Mouse (Mus musculus) stomach, embryonic 16.5 days (tissue): Measurements from ENCODE around the gene Iqsec1. TPM values are rescaled to one million over a fixed set of nuclear protein-coding genes. Genes with fewer than 3 reads are reported as not detected.
A peak's percentile ranks its signal among the peaks of the same experiment; 100 is the strongest.

Experiments used
- ATAC-seq: fragments of 200-750 bp; cut with Nextera tagmentation; 2 replicates; pipeline ENCODE4 v1.8.0; 2017; ENCODE audit warnings: moderate number of reproducible peaks, moderate TSS enrichment; ENCODE audit not compliant: insufficient read depth, low FRiP score
- H3K27ac ChIP-seq: fragments of 300-500 bp; sonication (generic); 2 replicates; pipeline ENCODE4 v1.5.1; 2014; ENCODE audit warnings: low read length
- H3K27me3 ChIP-seq: fragments of 300-500 bp; sonication (generic); 2 replicates; pipeline ENCODE4 v1.6.1; 2014; ENCODE audit warnings: low read length, control low read depth, mixed read lengths; ENCODE audit not compliant: control insufficient read depth, insufficient read depth
- H3K36me3 ChIP-seq: fragments of 300-500 bp; sonication (generic); 2 replicates; pipeline ENCODE4 v1.6.1; 2014; ENCODE audit warnings: low read length; ENCODE audit not compliant: control insufficient read depth, insufficient read depth
- H3K4me1 ChIP-seq: fragments of 300-500 bp; sonication (generic); 2 replicates; pipeline ENCODE4 v1.6.1; 2014; ENCODE audit warnings: low read length, control low read depth, mixed read lengths; ENCODE audit not compliant: control insufficient read depth, insufficient read depth
- H3K4me2 ChIP-seq: fragments of 300-500 bp; sonication (generic); 2 replicates; pipeline ENCODE4 v1.6.1; 2014; ENCODE audit warnings: low read depth, low read length, mixed read lengths
- H3K4me3 ChIP-seq: fragments of 300-500 bp; sonication (generic); replicated peaks from 2 replicates; pipeline ENCODE4 v1.5.1; 2014; ENCODE audit warnings: mild to moderate bottlenecking, low read length
- H3K9ac ChIP-seq: fragments of 300-500 bp; sonication (generic); 2 replicates; pipeline ENCODE4 v1.6.1; 2014; ENCODE audit warnings: low read length
- H3K9me3 ChIP-seq: fragments of 300-500 bp; sonication (generic); replicated peaks from 2 replicates; pipeline ENCODE4 v1.6.1; 2016; ENCODE audit warnings: low read length, control low read depth; ENCODE audit not compliant: control insufficient read depth
- WGBS: fragments of 180-500 bp; shearing (Covaris S2); extraction: QIAGEN DNeasy Blood & Tissue Kit; methylation state at CpG from one replicate; pipeline ENCODE4 v1.1.7; 2014; 5-methylcytosine and 5-hydroxymethylcytosine counted together
- polyA plus RNA-seq: library from polyadenylated mRNA; unstranded; fragments of >200 nt; fragmentation: Nextera tagmentation; extraction: Ambion mirVana; gene quantifications from 2 replicates; pipeline ENCODE4 v1.2.1, GENCODE M21; 2015

Gene Iqsec1
- polyA plus RNA-seq, 1 experiment from 2014 or later = 8.3 TPM

GRCm38 (mm10) chr6:90816551-90816950, 171.9 kb downstream of the Iqsec1 start:
- no peaks in the 10 kb centered on the region for H3K4me1 ChIP-seq
- no peaks in the 10 kb centered on the region for H3K36me3 ChIP-seq
- no peak for ATAC-seq
- H3K27ac ChIP-seq = no peak overlapping the region
- H3K4me2 ChIP-seq = no peak overlapping the region
- H3K9me3 ChIP-seq = no peaks in the 10 kb centered on the region
- 78% methylated on average over 3 of the region's 3 CpGs for WGBS
- no peaks in the 10 kb centered on the region for H3K27me3 ChIP-seq
- H3K9ac ChIP-seq = no peak overlapping the region
- no peak overlapping the region for H3K4me3 ChIP-seq

DNA sequence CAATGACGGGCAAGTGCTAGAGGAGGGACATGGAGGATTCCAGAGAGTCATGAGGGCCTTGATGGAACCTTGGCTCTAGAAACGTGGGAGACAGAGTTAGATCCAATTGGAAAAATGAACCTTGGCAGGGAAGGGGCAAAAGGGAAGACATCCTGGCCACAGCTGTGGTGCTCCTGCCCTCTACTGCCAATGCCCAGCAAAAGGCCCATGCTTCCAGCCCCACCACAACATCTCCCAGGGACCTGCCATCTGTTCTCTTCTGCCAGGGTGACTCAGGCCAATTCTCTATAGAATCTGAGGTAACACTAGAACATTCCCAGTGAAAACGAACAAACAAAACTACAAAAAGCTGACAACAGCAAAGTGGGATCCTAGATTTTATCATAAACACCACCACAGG, 173.1 kb downstream of the Iqsec1 start:
- ATAC-seq = no peak
- Histone ChIP-seq H3K27ac (no peak overlapping the region), H3K36me3 (no peaks in the 10 kb centered on the region), H3K9me3 (no peaks in the 10 kb centered on the region), H3K4me2 (no peak overlapping the region), H3K4me1 (no peaks in the 10 kb centered on the region), H3K9ac (no peak overlapping the region), H3K27me3 (no peaks in the 10 kb centered on the region), H3K4me3 (no peak overlapping the region)
- 77% methylated on average over 3 of the region's 3 CpGs for WGBS

DNA sequence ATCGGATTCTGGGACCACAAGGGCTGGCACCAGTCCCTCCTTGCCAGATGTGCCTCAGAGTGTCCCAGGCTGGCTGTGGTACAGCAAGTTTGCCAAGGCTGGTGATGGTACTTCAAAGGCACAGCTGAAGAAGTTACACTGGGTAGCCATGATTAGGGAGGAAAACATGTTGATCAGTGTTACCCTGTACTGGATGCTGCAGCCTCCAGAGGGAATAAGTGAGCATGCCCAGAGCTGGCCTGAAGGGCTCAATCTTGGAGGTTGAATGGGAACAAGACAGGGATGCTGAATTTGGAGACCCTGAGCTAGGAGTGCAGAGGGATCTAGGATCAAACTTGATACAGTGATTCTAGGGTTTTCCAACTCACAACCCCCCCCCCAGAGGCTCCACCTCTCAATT, 175.0 kb downstream of the Iqsec1 start:
- Histone ChIP-seq H3K9ac (no peak overlapping the region), H3K4me2 (no peak overlapping the region), H3K9me3 (no peaks in the 10 kb centered on the region), H3K27ac (no peak overlapping the region), H3K4me3 (no peak overlapping the region), H3K27me3 (no peaks in the 10 kb centered on the region; the same call in 1 of the 2 replicates), H3K4me1 (peaks cover 4% of the 10 kb centered on the region; the same call in 1 of the 2 replicates), H3K36me3 (no peaks in the 10 kb centered on the region)
- 74% methylated on average over 1 of the region's 1 CpGs for WGBS
- ATAC-seq = no peak

GRCm38 (mm10) chr6:90812584-90812983, 175.9 kb downstream of the Iqsec1 start:
- no peaks in the 10 kb centered on the region for H3K9me3 ChIP-seq
- no peak overlapping the region for H3K4me2 ChIP-seq
- 81% methylated on average over 8 of the region's 8 CpGs for WGBS
- ATAC-seq = no peak
- no peaks in the 10 kb centered on the region; the same call in 1 of the 2 replicates for H3K27me3 ChIP-seq
- H3K4me3 ChIP-seq = no peak overlapping the region
- no peaks in the 10 kb centered on the region for H3K36me3 ChIP-seq
- no peak overlapping the region for H3K27ac ChIP-seq
- no peak overlapping the region for H3K9ac ChIP-seq
- peaks cover 11% of the 10 kb centered on the region; the same call in 1 of the 2 replicates for H3K4me1 ChIP-seq

- no peak for ATAC-seq
- Histone ChIP-seq H3K27ac (no peak overlapping the region), H3K27me3 (no peaks in the 10 kb centered on the region; the same call in 1 of the 2 replicates), H3K36me3 (no peaks in the 10 kb centered on the region), H3K4me1 (peaks cover 11% of the 10 kb centered on the region; the same call in 1 of the 2 replicates), H3K4me3 (no peak overlapping the region), H3K4me2 (no peak overlapping the region), H3K9ac (no peak overlapping the region), H3K9me3 (no peaks in the 10 kb centered on the region)
- WGBS = 65% methylated on average over 3 of the region's 3 CpGs
These were observed 176.4 kb downstream of the Iqsec1 start for GRCm38 (mm10) chr6:90812072-90812471.

DNA sequence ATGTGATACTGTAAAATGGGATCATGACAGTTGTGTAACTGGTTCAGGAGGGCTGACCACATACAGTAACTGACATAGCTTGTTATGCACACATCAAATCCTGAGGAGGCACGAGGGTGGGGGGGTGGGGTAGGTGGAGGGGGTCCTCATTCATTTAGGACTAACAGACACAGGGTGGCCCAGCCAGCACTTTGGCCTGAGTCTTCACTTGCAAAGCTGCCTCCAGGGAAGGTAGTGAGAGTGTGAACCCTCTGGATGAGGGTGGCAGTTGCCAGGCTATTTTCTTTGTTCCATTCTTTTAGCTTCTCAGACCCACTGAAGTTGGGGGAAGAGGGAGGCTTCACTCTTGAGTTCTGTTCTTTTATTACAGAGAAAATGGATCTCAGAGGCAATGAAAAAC, 177.9 kb downstream of the Iqsec1 start:
- no peak overlapping the region for H3K27ac ChIP-seq
- peaks cover 11% of the 10 kb centered on the region; the same call in 1 of the 2 replicates for H3K4me1 ChIP-seq
- 50% methylated on average over 1 of the region's 1 CpGs for WGBS
- H3K4me3 ChIP-seq = no peak overlapping the region
- H3K36me3 ChIP-seq = no peaks in the 10 kb centered on the region
- ATAC-seq = no peak
- H3K4me2 ChIP-seq = no peak overlapping the region
- H3K9me3 ChIP-seq = no peaks in the 10 kb centered on the region
- no peak overlapping the region for H3K9ac ChIP-seq
- H3K27me3 ChIP-seq = no peaks in the 10 kb centered on the region; the same call in 1 of the 2 replicates

DNA sequence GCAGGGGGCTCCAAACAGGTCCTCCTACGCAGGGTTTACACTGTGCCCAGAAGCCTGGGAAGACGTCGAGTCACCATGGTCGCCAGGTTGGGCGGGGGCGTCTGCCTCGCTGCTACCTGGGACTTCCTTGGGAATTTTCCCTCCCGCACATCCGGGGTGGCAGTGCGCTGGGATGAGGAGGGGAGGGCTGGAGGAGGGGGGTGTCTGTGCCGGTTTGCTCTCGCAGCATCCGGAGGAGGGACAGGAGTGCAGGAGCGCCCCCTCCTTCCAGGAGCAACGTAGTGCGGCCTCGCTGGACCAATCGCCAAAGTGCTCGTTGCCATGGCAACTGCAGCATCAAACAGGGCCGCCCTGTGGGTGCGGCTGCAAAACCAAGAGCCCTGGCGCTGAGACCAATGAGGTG, 178.5 kb downstream of the Iqsec1 start:
- H3K4me2 ChIP-seq = peak overlapping the region; percentile 20; the same call in 1 of the 2 replicates

GRCm38 (mm10) chr6:90809077-90809840, 179.2 kb downstream of the Iqsec1 start:
- WGBS = 62% methylated on average over 11 of the region's 11 CpGs
- no peaks in the 10 kb centered on the region for H3K9me3 ChIP-seq
- no peak overlapping the region for H3K27ac ChIP-seq
- H3K4me1 ChIP-seq = peaks cover 11% of the 10 kb centered on the region; the same call in 1 of the 2 replicates
- H3K4me2 ChIP-seq = no peak overlapping the region
- no peaks in the 10 kb centered on the region for H3K36me3 ChIP-seq
- ATAC-seq = no peak
- H3K4me3 ChIP-seq = no peak overlapping the region
- no peak overlapping the region for H3K9ac ChIP-seq
- H3K27me3 ChIP-seq = no peaks in the 10 kb centered on the region; the same call in 1 of the 2 replicates

More for the DNA sequence above, 178.5 kb downstream of the Iqsec1 start:
- H3K4me3 ChIP-seq = no peak overlapping the region; the same call in 1 of the 2 replicates
- H3K9me3 ChIP-seq = no peaks in the 10 kb centered on the region
- peak; percentile 65; the same call in 1 of the 2 replicates for ATAC-seq
- H3K9ac ChIP-seq = no peak overlapping the region
- WGBS = 3% methylated on average over 22 of the region's 22 CpGs
- no peaks in the 10 kb centered on the region for H3K36me3 ChIP-seq
- no peaks in the 10 kb centered on the region; the same call in 1 of the 2 replicates for H3K27me3 ChIP-seq
- H3K4me1 ChIP-seq = peaks cover 11% of the 10 kb centered on the region; the same call in 1 of the 2 replicates
- no peak overlapping the region for H3K27ac ChIP-seq

DNA sequence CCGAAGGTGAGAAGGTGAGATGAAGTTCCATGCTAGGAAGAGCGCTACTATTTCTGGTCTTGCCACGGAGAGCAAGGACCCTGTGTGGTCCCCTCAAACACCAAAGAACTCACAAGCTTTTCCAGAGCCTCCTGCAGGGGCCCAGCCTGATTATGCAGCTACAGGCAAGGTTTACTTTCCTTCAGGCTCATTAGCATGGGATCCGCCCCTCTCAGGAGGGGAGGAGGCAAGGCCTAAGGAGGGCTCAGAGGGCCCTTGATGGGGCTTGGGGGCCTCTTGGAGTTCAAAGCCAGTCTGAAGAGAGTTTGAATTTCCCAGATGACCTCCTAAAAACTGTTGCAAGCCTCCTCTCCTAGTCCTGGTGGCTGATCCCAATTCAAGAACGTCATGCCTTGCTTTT, 179.9 kb downstream of the Iqsec1 start:
- no peak overlapping the region for H3K4me2 ChIP-seq

More for the DNA sequence above, 179.9 kb downstream of the Iqsec1 start:
- H3K36me3 ChIP-seq = no peaks in the 10 kb centered on the region
- ATAC-seq = no peak
- H3K9me3 ChIP-seq = no peaks in the 10 kb centered on the region
- no peak overlapping the region for H3K4me3 ChIP-seq
- 21% methylated on average over 5 of the region's 5 CpGs for WGBS
- no peaks in the 10 kb centered on the region; the same call in 1 of the 2 replicates for H3K27me3 ChIP-seq
- H3K4me1 ChIP-seq = peaks cover 11% of the 10 kb centered on the region; the same call in 1 of the 2 replicates
- no peak overlapping the region for H3K9ac ChIP-seq
- H3K27ac ChIP-seq = no peak overlapping the region
